Mouse (Mus musculus) CH12.LX (cell line): ENCODE results near the gene 6430550D23Rik.

Source experiments
- CTCF ChIP-seq, 2 experiments: IDR thresholded peaks in 1 of 2; conservative IDR thresholded peaks in 1 of 2; 2 replicates each; pipeline ENCODE4 v1.5.1; 2011 to 2012; ENCODE audit warnings: low read depth in 2 of 2, low read length in 2 of 2, improper control_type of control experiment in 1 of 2, inconsistent platforms in 1 of 2, mild to moderate bottlenecking in 1 of 2, moderate library complexity in 1 of 2
- EP300 ChIP-seq: IDR thresholded peaks from 2 replicates; pipeline ENCODE4 v1.6.1; 2011; ENCODE audit warnings: low read length, improper control_type of control experiment
- GABPA ChIP-seq: IDR thresholded peaks from 2 replicates; pipeline ENCODE4 v1.6.1; 2012; ENCODE audit warnings: low read depth, low read length, improper control_type of control experiment, inconsistent platforms; ENCODE audit not compliant: insufficient replicate concordance
- MXI1 ChIP-seq: IDR thresholded peaks from 2 replicates; pipeline ENCODE4 v1.6.1; 2011; ENCODE audit warnings: mild to moderate bottlenecking, low read depth, low read length, improper control_type of control experiment
- NELFE ChIP-seq: IDR thresholded peaks from 2 replicates; pipeline ENCODE4 v1.6.1; 2011; ENCODE audit warnings: low read depth, low read length, improper control_type of control experiment
- POLR2A ChIP-seq: IDR thresholded peaks from 2 replicates; pipeline ENCODE4 v1.6.1; 2011; ENCODE audit warnings: low read depth, mild to moderate bottlenecking, improper control_type of control experiment, low read length
- USF1 ChIP-seq: IDR thresholded peaks from 2 replicates; pipeline ENCODE4 v1.6.1; 2014; ENCODE audit warnings: low read depth, mild to moderate bottlenecking, inconsistent platforms, low read length, improper control_type of control experiment

DNA sequence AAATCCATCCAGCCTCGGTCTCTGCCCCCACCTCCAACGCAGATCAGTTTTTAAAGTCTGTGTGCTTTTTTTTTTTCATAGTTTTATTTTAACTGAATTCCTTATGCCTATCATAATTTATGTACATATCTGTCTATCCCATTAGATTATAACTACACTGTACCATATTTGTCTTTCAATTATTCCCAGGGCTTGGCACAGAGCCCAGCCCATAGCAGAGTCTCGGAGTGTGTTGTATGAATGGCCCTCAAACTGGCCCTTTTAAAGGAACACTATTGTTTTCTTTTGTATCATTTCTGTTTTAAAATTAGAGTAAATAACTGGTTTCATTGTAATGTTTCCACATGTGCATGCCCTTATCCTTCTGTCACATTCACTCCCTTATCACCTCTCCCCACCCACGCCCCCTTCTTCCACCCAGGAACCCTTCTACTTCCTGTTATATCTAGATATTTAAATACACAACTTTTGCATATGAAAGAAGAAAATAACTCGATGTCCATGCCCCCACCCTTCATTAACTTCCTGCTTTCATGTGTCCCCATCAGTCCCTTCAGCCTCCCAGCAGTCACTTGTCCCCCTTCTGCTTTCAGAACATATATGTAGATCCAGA, 60.3 kb downstream of the 6430550D23Rik start:
- TF ChIP-seq EP300 = no peak
- TF ChIP-seq CTCF (conservative IDR thresholded peaks at IDR 0.05 in 1 of 2, IDR thresholded peaks at IDR 0.05 in 1 of 2; ENCODE audit: low read depth in 2 of 2, low read length in 2 of 2) = no peak
- no peak for TF ChIP-seq NELFE
- TF ChIP-seq USF1 = no peak
- TF ChIP-seq MXI1 = no peak
- TF ChIP-seq GABPA = no peak
- TF ChIP-seq POLR2A = no peak
